Mouse (Mus musculus): ENCODE results near the gene Rtn4ip1. TPM values are rescaled to one million over a fixed set of nuclear protein-coding genes. Genes with fewer than 3 reads are reported as not detected.
A peak's percentile ranks its signal among the peaks of the same experiment; 100 is the strongest.
"Not testable (repeated sequence)": the region's sequence is repeated elsewhere in the genome, so short reads cannot be mapped to it uniquely, and the experiment has no call there.

The Rtn4ip1 gene
- polyA plus RNA-seq, 1 experiment from 2014 or later = 15.8 TPM

GRCm38 (mm10) chr10:43943736-43944135 is 42.1 kb downstream of the Rtn4ip1 start:
- no peak overlapping the region for H3K9ac ChIP-seq

GRCm38 (mm10) chr10:43945435-43945834 is 43.8 kb downstream of the Rtn4ip1 start:
- WGBS = 82% methylated on average over 4 of the region's 4 CpGs
- Histone ChIP-seq H3K4me2 (no peak overlapping the region), H3K27ac (replicated peaks) (no peak overlapping the region)

More at GRCm38 (mm10) chr10:43943736-43944135, 42.1 kb downstream of the Rtn4ip1 start:
- H3K4me1 ChIP-seq (replicated peaks) = peaks cover 4% of the 10 kb centered on the region; the same call in 1 of the 2 replicates
- no peak for ATAC-seq (ENCODE audit: low FRiP score, low read depth)
- no peaks in the 10 kb centered on the region for H3K27me3 ChIP-seq
- no peak overlapping the region for H3K27ac ChIP-seq (replicated peaks)
- no peaks in the 10 kb centered on the region for H3K9me3 ChIP-seq
- no peak overlapping the region for H3K4me3 ChIP-seq
- no peaks in the 10 kb centered on the region for H3K36me3 ChIP-seq
- WGBS = 27% methylated on average over 4 of the region's 4 CpGs
- no peak overlapping the region for H3K4me2 ChIP-seq

GRCm38 (mm10) chr10:43953942-43954341 is 52.3 kb downstream of the Rtn4ip1 start:
- peak; percentile 82 for ATAC-seq (ENCODE audit: low FRiP score, low read depth)
- no peaks in the 10 kb centered on the region for H3K9me3 ChIP-seq
- no peaks in the 10 kb centered on the region for H3K4me1 ChIP-seq (replicated peaks)
- H3K4me3 ChIP-seq = no peak overlapping the region
- no peak overlapping the region for H3K4me2 ChIP-seq
- H3K27me3 ChIP-seq = no peaks in the 10 kb centered on the region
- no peak overlapping the region for H3K27ac ChIP-seq (replicated peaks)
- H3K36me3 ChIP-seq = no peaks in the 10 kb centered on the region
- no peak overlapping the region for H3K9ac ChIP-seq

More at GRCm38 (mm10) chr10:43945435-43945834, 43.8 kb downstream of the Rtn4ip1 start:
- Histone ChIP-seq H3K9ac (no peak overlapping the region), H3K36me3 (no peaks in the 10 kb centered on the region), H3K4me3 (no peak overlapping the region), H3K4me1 (replicated peaks) (peaks cover 4% of the 10 kb centered on the region; the same call in 1 of the 2 replicates), H3K27me3 (no peaks in the 10 kb centered on the region), H3K9me3 (no peaks in the 10 kb centered on the region)
- no peak for ATAC-seq (ENCODE audit: low FRiP score, low read depth)

- Histone ChIP-seq H3K9me3 (no peaks in the 10 kb centered on the region), H3K27me3 (no peaks in the 10 kb centered on the region), H3K4me1 (replicated peaks) (no peaks in the 10 kb centered on the region), H3K9ac (no peak overlapping the region), H3K4me3 (no peak overlapping the region), H3K27ac (replicated peaks) (no peak overlapping the region), H3K4me2 (no peak overlapping the region), H3K36me3 (no peaks in the 10 kb centered on the region)
- ATAC-seq (ENCODE audit: low FRiP score, low read depth) = no peak
- WGBS = 53% methylated on average over 2 of the region's 2 CpGs
Observed at GRCm38 (mm10) chr10:43964943-43965342, 63.3 kb downstream of the Rtn4ip1 start.

GRCm38 (mm10) chr10:43973244-43973643 is 71.6 kb downstream of the Rtn4ip1 start:
- Histone ChIP-seq H3K27me3 (no peaks in the 10 kb centered on the region), H3K4me3 (no peak overlapping the region), H3K36me3 (no peaks in the 10 kb centered on the region), H3K4me1 (replicated peaks) (no peaks in the 10 kb centered on the region), H3K27ac (replicated peaks) (no peak overlapping the region), H3K9ac (no peak overlapping the region), H3K4me2 (no peak overlapping the region), H3K9me3 (no peaks in the 10 kb centered on the region)
- no peak for ATAC-seq (ENCODE audit: low FRiP score, low read depth)
- WGBS = 39% methylated on average over 2 of the region's 2 CpGs

- H3K4me1 ChIP-seq (replicated peaks) = no peaks in the 10 kb centered on the region
- 75% methylated on average over 3 of the region's 3 CpGs for WGBS
- H3K36me3 ChIP-seq = no peaks in the 10 kb centered on the region
- H3K27me3 ChIP-seq = no peaks in the 10 kb centered on the region
- no peak overlapping the region for H3K27ac ChIP-seq (replicated peaks)
- H3K4me2 ChIP-seq = no peak overlapping the region
- no peak overlapping the region for H3K4me3 ChIP-seq
- no peaks in the 10 kb centered on the region for H3K9me3 ChIP-seq
- no peak for ATAC-seq (ENCODE audit: low FRiP score, low read depth)
- H3K9ac ChIP-seq = no peak overlapping the region
Observed at GRCm38 (mm10) chr10:43977353-43977752, 75.7 kb downstream of the Rtn4ip1 start.

GRCm38 (mm10) chr10:43980080-43980479 is 78.5 kb downstream of the Rtn4ip1 start:
- 86% methylated on average over 1 of the region's 1 CpGs for WGBS

GRCm38 (mm10) chr10:43980742-43981141 is 79.1 kb downstream of the Rtn4ip1 start:
- not testable (repeated sequence) for ATAC-seq (ENCODE audit: low FRiP score, low read depth); H3K27me3 ChIP-seq; H3K36me3 ChIP-seq; H3K4me2 ChIP-seq; H3K9ac ChIP-seq; H3K9me3 ChIP-seq; H3K4me1 ChIP-seq (replicated peaks); H3K27ac ChIP-seq (replicated peaks); H3K4me3 ChIP-seq
- WGBS = 92% methylated on average over 3 of the region's 3 CpGs

More at GRCm38 (mm10) chr10:43980080-43980479, 78.5 kb downstream of the Rtn4ip1 start:
- no peaks in the 10 kb centered on the region for H3K36me3 ChIP-seq
- H3K9ac ChIP-seq = no peak overlapping the region
- no peaks in the 10 kb centered on the region for H3K4me1 ChIP-seq (replicated peaks)
- H3K27me3 ChIP-seq = no peaks in the 10 kb centered on the region
- H3K27ac ChIP-seq (replicated peaks) = no peak overlapping the region
- H3K4me2 ChIP-seq = no peak overlapping the region
- no peak overlapping the region for H3K4me3 ChIP-seq
- H3K9me3 ChIP-seq = no peaks in the 10 kb centered on the region
- ATAC-seq (ENCODE audit: low FRiP score, low read depth) = no peak

- ATAC-seq (ENCODE audit: low FRiP score, low read depth) = no peak
- Histone ChIP-seq H3K27me3 (no peaks in the 10 kb centered on the region), H3K9me3 (no peaks in the 10 kb centered on the region), H3K4me3 (no peak overlapping the region), H3K27ac (replicated peaks) (no peak overlapping the region), H3K4me2 (no peak overlapping the region), H3K36me3 (no peaks in the 10 kb centered on the region), H3K4me1 (replicated peaks) (no peaks in the 10 kb centered on the region), H3K9ac (no peak overlapping the region)
- 93% methylated on average over 6 of the region's 6 CpGs for WGBS
Observed at GRCm38 (mm10) chr10:43982470-43982869, 80.9 kb downstream of the Rtn4ip1 start.

GRCm38 (mm10) chr10:43983241-43983640 is 81.6 kb downstream of the Rtn4ip1 start:
- no peaks in the 10 kb centered on the region for H3K27me3 ChIP-seq
- WGBS = 88% methylated on average over 5 of the region's 5 CpGs
- H3K9ac ChIP-seq = no peak overlapping the region
- H3K4me2 ChIP-seq = no peak overlapping the region
- ATAC-seq (ENCODE audit: low FRiP score, low read depth) = no peak
- H3K36me3 ChIP-seq = no peaks in the 10 kb centered on the region
- no peaks in the 10 kb centered on the region for H3K4me1 ChIP-seq (replicated peaks)
- H3K9me3 ChIP-seq = no peaks in the 10 kb centered on the region
- H3K4me3 ChIP-seq = no peak overlapping the region
- H3K27ac ChIP-seq (replicated peaks) = no peak overlapping the region

GRCm38 (mm10) chr10:43983866-43984265 is 82.3 kb downstream of the Rtn4ip1 start:
- ATAC-seq (ENCODE audit: low FRiP score, low read depth) = no peak
- H3K9ac ChIP-seq = no peak overlapping the region
- no peaks in the 10 kb centered on the region for H3K9me3 ChIP-seq
- no peak overlapping the region for H3K4me2 ChIP-seq
- H3K36me3 ChIP-seq = no peaks in the 10 kb centered on the region
- no peaks in the 10 kb centered on the region for H3K4me1 ChIP-seq (replicated peaks)
- H3K27ac ChIP-seq (replicated peaks) = no peak overlapping the region
- H3K4me3 ChIP-seq = no peak overlapping the region
- 96% methylated on average over 2 of the region's 2 CpGs for WGBS
- H3K27me3 ChIP-seq = no peaks in the 10 kb centered on the region

GRCm38 (mm10) chr10:43991268-43991667 is 89.7 kb downstream of the Rtn4ip1 start:
- Histone ChIP-seq H3K4me2 (no peak overlapping the region), H3K9ac (no peak overlapping the region), H3K4me3 (no peak overlapping the region), H3K27ac (replicated peaks) (no peak overlapping the region), H3K9me3 (no peaks in the 10 kb centered on the region), H3K36me3 (no peaks in the 10 kb centered on the region), H3K4me1 (replicated peaks) (no peaks in the 10 kb centered on the region), H3K27me3 (no peaks in the 10 kb centered on the region)
- 97% methylated on average over 5 of the region's 5 CpGs for WGBS
- ATAC-seq (ENCODE audit: low FRiP score, low read depth) = no peak

GRCm38 (mm10) chr10:43992506-43992905 is 90.9 kb downstream of the Rtn4ip1 start:
- WGBS = 90% methylated on average over 5 of the region's 5 CpGs
- no peak overlapping the region for H3K27ac ChIP-seq (replicated peaks)
- no peaks in the 10 kb centered on the region for H3K4me1 ChIP-seq (replicated peaks)
- H3K9me3 ChIP-seq = no peaks in the 10 kb centered on the region
- H3K4me3 ChIP-seq = no peak overlapping the region
- H3K9ac ChIP-seq = no peak overlapping the region
- H3K36me3 ChIP-seq = no peaks in the 10 kb centered on the region
- ATAC-seq (ENCODE audit: low FRiP score, low read depth) = no peak
- H3K4me2 ChIP-seq = no peak overlapping the region
- no peaks in the 10 kb centered on the region for H3K27me3 ChIP-seq
